Mouse (Mus musculus) MEL (cell line): ENCODE measurements around the gene Otoa. TPM values are rescaled to one million over a fixed set of nuclear protein-coding genes. Genes with fewer than 3 reads are reported as not detected.

Experiments used
- DNase-seq: peaks from one replicate; pipeline ENCODE4 v3.0.0; 2011; ENCODE audit warnings: low read depth, low spot score
- H3K27ac ChIP-seq: 2 replicates; pipeline ENCODE4 v1.5.1; 2012; ENCODE audit warnings: low read depth, mild to moderate bottlenecking, control low read depth, low read length, moderate library complexity; ENCODE audit not compliant: control insufficient read depth
- H3K27me3 ChIP-seq, 2 experiments: fragments of 150-350 bp in 1 of 2; sonication (generic) in 1 of 2; 2 replicates each; pipeline ENCODE4 v1.6.1; 2012; ENCODE audit warnings: low read length in 2 of 2, mild to moderate bottlenecking in 2 of 2, improper control_type of control experiment in 1 of 2, moderate library complexity in 1 of 2; ENCODE audit not compliant: insufficient read depth in 2 of 2, control insufficient read depth in 1 of 2
- H3K36me3 ChIP-seq, 2 experiments: 2 replicates each; pipeline ENCODE4 v1.6.1; 2012 to 2014; ENCODE audit warnings: low read length in 2 of 2, improper control_type of control experiment in 1 of 2, inconsistent platforms in 1 of 2, mild to moderate bottlenecking in 1 of 2; ENCODE audit not compliant: insufficient read depth in 2 of 2, control insufficient read depth in 1 of 2
- H3K4me1 ChIP-seq, 2 experiments: fragments of 150-350 bp in 1 of 2; sonication (generic) in 1 of 2; 2 replicates each; pipeline ENCODE4 v1.6.1; 2012; ENCODE audit warnings: low read length in 2 of 2, improper control_type of control experiment in 1 of 2, mild to moderate bottlenecking in 1 of 2; ENCODE audit not compliant: insufficient read depth in 2 of 2, control insufficient read depth in 1 of 2
- H3K4me3 ChIP-seq, 2 experiments: fragments of 150-350 bp in 1 of 2; sonication (generic) in 1 of 2; 2 replicates each; pipeline ENCODE4 v1.5.1; 2012; ENCODE audit warnings: low read depth in 2 of 2, low read length in 2 of 2, mild to moderate bottlenecking in 2 of 2, moderate library complexity in 2 of 2, control low read depth in 1 of 2, improper control_type of control experiment in 1 of 2; ENCODE audit not compliant: control insufficient read depth in 1 of 2, insufficient read depth in 1 of 2
- H3K79me2 ChIP-seq: 2 replicates; pipeline ENCODE4 v1.6.1; 2012; ENCODE audit warnings: mild to moderate bottlenecking, low read length, moderate library complexity; ENCODE audit not compliant: control insufficient read depth, poor library complexity, insufficient read depth
- H3K9ac ChIP-seq: 2 replicates; pipeline ENCODE4 v1.6.1; 2012; ENCODE audit warnings: low read depth, mild to moderate bottlenecking, control low read depth, low read length, moderate library complexity; ENCODE audit not compliant: control insufficient read depth, poor library complexity, severe bottlenecking
- H3K9me3 ChIP-seq: fragments of 150-350 bp; sonication (generic); replicated peaks from 2 replicates; pipeline ENCODE4 v1.6.1; 2012; ENCODE audit warnings: mild to moderate bottlenecking, low read length, improper control_type of control experiment, moderate library complexity; ENCODE audit not compliant: insufficient read depth
- BHLHE40 ChIP-seq: IDR thresholded peaks from 2 replicates; pipeline ENCODE4 v1.6.1; 2012; ENCODE audit warnings: low read depth, mild to moderate bottlenecking, inconsistent platforms, low read length, improper control_type of control experiment, borderline replicate concordance
- CHD1 ChIP-seq: IDR thresholded peaks from 2 replicates; pipeline ENCODE4 v1.6.1; 2012; ENCODE audit warnings: low read depth, mild to moderate bottlenecking, inconsistent platforms, low read length, improper control_type of control experiment
- E2F4 ChIP-seq: IDR thresholded peaks from 2 replicates; pipeline ENCODE4 v1.6.1; 2011; ENCODE audit warnings: low read depth, low read length, improper control_type of control experiment, borderline replicate concordance
- ELF1 ChIP-seq: IDR thresholded peaks from 2 replicates; pipeline ENCODE4 v1.6.1; 2014; ENCODE audit warnings: low read depth, mild to moderate bottlenecking, inconsistent platforms, low read length, improper control_type of control experiment, moderate library complexity
- EP300 ChIP-seq, 2 experiments: IDR thresholded peaks; 2 replicates each; pipeline ENCODE4 v1.6.1; 2011; ENCODE audit warnings: improper control_type of control experiment in 2 of 2, low read length in 2 of 2, low read depth in 1 of 2, mild to moderate bottlenecking in 1 of 2
- ETS1 ChIP-seq: IDR thresholded peaks from 2 replicates; pipeline ENCODE4 v1.6.1; 2012; ENCODE audit warnings: low read depth, mild to moderate bottlenecking, inconsistent platforms, low read length, improper control_type of control experiment, moderate library complexity
- GABPA ChIP-seq: IDR thresholded peaks from 2 replicates; pipeline ENCODE4 v1.6.1; 2012; ENCODE audit warnings: low read depth, mild to moderate bottlenecking, inconsistent platforms, low read length, improper control_type of control experiment, moderate library complexity
- GATA1 ChIP-seq: IDR thresholded peaks from 2 replicates; pipeline ENCODE4 v1.6.1; 2011; ENCODE audit warnings: low read depth, low read length, improper control_type of control experiment
- HCFC1 ChIP-seq: IDR thresholded peaks from 2 replicates; pipeline ENCODE4 v1.6.1; 2012; ENCODE audit warnings: low read depth, mild to moderate bottlenecking, inconsistent platforms, low read length, improper control_type of control experiment, moderate library complexity
- KAT2A ChIP-seq: conservative IDR thresholded peaks from 2 replicates; pipeline ENCODE4 v1.6.1; 2012; ENCODE audit warnings: low read depth, low read length, improper control_type of control experiment, inconsistent platforms
- MAFK ChIP-seq: IDR thresholded peaks from 2 replicates; pipeline ENCODE4 v1.6.1; 2011; ENCODE audit warnings: low read depth, mild to moderate bottlenecking, low read length, improper control_type of control experiment, borderline replicate concordance
- MAX ChIP-seq: IDR thresholded peaks from 2 replicates; pipeline ENCODE4 v1.6.1; 2011; ENCODE audit warnings: low read length, improper control_type of control experiment
- MAZ ChIP-seq: IDR thresholded peaks from 2 replicates; pipeline ENCODE4 v1.6.1; 2012; ENCODE audit warnings: low read depth, mild to moderate bottlenecking, inconsistent platforms, low read length, improper control_type of control experiment
- MXI1 ChIP-seq: IDR thresholded peaks from 2 replicates; pipeline ENCODE4 v1.6.1; 2011; ENCODE audit warnings: mild to moderate bottlenecking, low read depth, low read length, improper control_type of control experiment
- MYB ChIP-seq: IDR thresholded peaks from 2 replicates; pipeline ENCODE4 v1.6.1; 2011; ENCODE audit warnings: mild to moderate bottlenecking, low read depth, low read length, improper control_type of control experiment
- NELFE ChIP-seq: IDR thresholded peaks from 2 replicates; pipeline ENCODE4 v1.6.1; 2011; ENCODE audit warnings: low read depth, low read length, improper control_type of control experiment
- NRF1 ChIP-seq: IDR thresholded peaks from 2 replicates; pipeline ENCODE4 v1.6.1; 2014; ENCODE audit warnings: low read depth, mild to moderate bottlenecking, inconsistent platforms, low read length, improper control_type of control experiment, moderate library complexity; ENCODE audit not compliant: poor library complexity, insufficient read depth, severe bottlenecking
- POLR2A ChIP-seq, 2 experiments: IDR thresholded peaks; 2 replicates each; pipeline ENCODE4 v1.6.1; 2011 to 2012; ENCODE audit warnings: low read length in 2 of 2, mild to moderate bottlenecking in 2 of 2, control low read depth in 1 of 2, improper control_type of control experiment in 1 of 2, low read depth in 1 of 2, moderate library complexity in 1 of 2; ENCODE audit not compliant: control insufficient read depth in 1 of 2, insufficient read depth in 1 of 2, poor library complexity in 1 of 2
- POLR2AphosphoS2 ChIP-seq: IDR thresholded peaks from 2 replicates; pipeline ENCODE4 v1.6.1; 2011; ENCODE audit warnings: low read length, improper control_type of control experiment
- RAD21 ChIP-seq: IDR thresholded peaks from 2 replicates; pipeline ENCODE4 v1.6.1; 2011; ENCODE audit warnings: mild to moderate bottlenecking, low read depth, low read length, improper control_type of control experiment
- RCOR1 ChIP-seq: IDR thresholded peaks from 2 replicates; pipeline ENCODE4 v1.6.1; 2012; ENCODE audit warnings: low read depth, mild to moderate bottlenecking, inconsistent platforms, low read length, improper control_type of control experiment
- SIN3A ChIP-seq: IDR thresholded peaks from 2 replicates; pipeline ENCODE4 v1.6.1; 2012; ENCODE audit warnings: low read length, improper control_type of control experiment, inconsistent platforms
- SMC3 ChIP-seq: IDR thresholded peaks from 2 replicates; pipeline ENCODE4 v1.6.1; 2011; ENCODE audit warnings: low read depth, low read length, improper control_type of control experiment
- TAL1 ChIP-seq: IDR thresholded peaks from 2 replicates; pipeline ENCODE4 v1.6.1; 2012; ENCODE audit warnings: mild to moderate bottlenecking, inconsistent platforms, low read length, moderate library complexity, mixed read lengths
- TBP ChIP-seq: IDR thresholded peaks from 2 replicates; pipeline ENCODE4 v1.8.0; 2011; ENCODE audit warnings: low read depth, low read length, improper control_type of control experiment
- TCF12 ChIP-seq: IDR thresholded peaks from 2 replicates; pipeline ENCODE4 v1.6.1; 2014; ENCODE audit warnings: low read depth, mild to moderate bottlenecking, inconsistent platforms, low read length, improper control_type of control experiment, moderate library complexity
- USF1 ChIP-seq: IDR thresholded peaks from 2 replicates; pipeline ENCODE4 v1.6.1; 2014; ENCODE audit warnings: low read depth, mild to moderate bottlenecking, inconsistent platforms, low read length, improper control_type of control experiment, moderate library complexity
- USF2 ChIP-seq, 2 experiments: IDR thresholded peaks; 2 replicates each; pipeline ENCODE4 v1.6.1; 2011 to 2012; ENCODE audit warnings: improper control_type of control experiment in 2 of 2, low read length in 2 of 2, borderline replicate concordance in 1 of 2, inconsistent platforms in 1 of 2, low read depth in 1 of 2, mild to moderate bottlenecking in 1 of 2; ENCODE audit not compliant: insufficient read depth in 1 of 2
- ZKSCAN1 ChIP-seq: IDR thresholded peaks from 2 replicates; pipeline ENCODE4 v1.6.1; 2012; ENCODE audit warnings: low read depth, mild to moderate bottlenecking, inconsistent platforms, low read length, improper control_type of control experiment, moderate library complexity
- ZMIZ1 ChIP-seq: IDR thresholded peaks from 2 replicates; pipeline ENCODE4 v1.6.1; 2012; ENCODE audit warnings: low read depth, mild to moderate bottlenecking, inconsistent platforms, low read length, improper control_type of control experiment, moderate library complexity
- polyA plus RNA-seq, 2 experiments: library from polyadenylated mRNA; stranded (reverse) in 1 of 2; unstranded in 1 of 2; fragments of >175 nt in 1 of 2; fragments of >200 nt in 1 of 2; gene quantifications; 2 replicates each; pipeline versions ENCODE4 v1.2.1 to v1.2.4; 2012; ENCODE audit warnings: low replicate concordance in 2 of 2, low read depth in 1 of 2; ENCODE audit not compliant: insufficient read length in 2 of 2, insufficient read depth in 1 of 2, missing spikeins in 1 of 2
- total RNA-seq: library from RNA; depleted of rRNA; stranded (reverse); fragments of 300-350 nt; gene quantifications from 2 replicates; pipeline ENCODE4 v1.2.3, GENCODE M21; 2012

Otoa gene
- total and polyA plus RNA-seq, 3 experiments = 0.04 to 0.23 TPM; not detected in 1

GRCm38 (mm10) chr7:121111321-121111720 lies 29.9 kb downstream of the Otoa start:
- TF ChIP-seq HCFC1 = no peak
- TF ChIP-seq SIN3A = no peak
- no peak for TF ChIP-seq ETS1
- no peak for TF ChIP-seq USF2 (IDR thresholded peaks at IDR 0.05; ENCODE audit: borderline replicate concordance in 1 of 2, insufficient read depth in 1 of 2, low read depth in 1 of 2, low read length in 2 of 2)
- no peak for TF ChIP-seq GABPA
- no peak for TF ChIP-seq ZKSCAN1
- TF ChIP-seq POLR2AphosphoS2 = no peak
- TF ChIP-seq KAT2A = no peak
- TF ChIP-seq MAX = no peak
- TF ChIP-seq MXI1 = no peak
- no peak for TF ChIP-seq MYB
- no peak for TF ChIP-seq EP300 (IDR thresholded peaks at IDR 0.05; ENCODE audit: low read depth in 1 of 2, low read length in 2 of 2)
- TF ChIP-seq USF1 = no peak
- no peak for TF ChIP-seq ELF1
- no peak overlapping the region for H3K9ac ChIP-seq
- H3K79me2 ChIP-seq = no peaks in the 10 kb centered on the region
- no peak overlapping the region for H3K27ac ChIP-seq
- no peak overlapping the region for H3K4me3 ChIP-seq
- no peaks in the 10 kb centered on the region for H3K9me3 ChIP-seq
- no peak for DNase-seq
- peaks cover 6 to 7% of the 10 kb centered on the region in 2 experiments for H3K4me1 ChIP-seq
- H3K27me3 ChIP-seq = 0 out of 4 replicates have a peak, but pooled peaks cover 0 to 1% of the 10 kb centered on the region in 2 experiments
- peaks cover 0 to 7% of the 10 kb centered on the region in 2 experiments; a peak in 2 of 4 replicates for H3K36me3 ChIP-seq

- DNase-seq = peak; percentile 43
- Histone ChIP-seq H3K9me3 (no peaks in the 10 kb centered on the region), H3K27ac (no peak overlapping the region)
- TF ChIP-seq POLR2A (IDR thresholded peaks at IDR 0.05; ENCODE audit: control insufficient read depth in 1 of 2, insufficient read depth in 1 of 2, low read depth in 1 of 2, low read length in 2 of 2, poor library complexity in 1 of 2) (no peak), MAFK (no peak), MAX (no peak), ELF1 (no peak), MYB (no peak), CHD1 (no peak), SMC3 (no peak), TAL1 (peak; percentile 29; the same call in 1 of the 2 replicates), E2F4 (no peak), MAZ (no peak), NRF1 (no peak), TCF12 (peak; percentile 84), HCFC1 (no peak), ZMIZ1 (no peak), TBP (no peak), GATA1 (peak; percentile 81), EP300 (IDR thresholded peaks at IDR 0.05; ENCODE audit: low read depth in 1 of 2, low read length in 2 of 2) (peak; percentile 66 to 75), GABPA (no peak), POLR2AphosphoS2 (no peak), KAT2A (no peak), RCOR1 (no peak), USF2 (IDR thresholded peaks at IDR 0.05; ENCODE audit: borderline replicate concordance in 1 of 2, insufficient read depth in 1 of 2, low read depth in 1 of 2, low read length in 2 of 2) (no peak), RAD21 (no peak), BHLHE40 (peak; percentile 55; the same call in 1 of the 2 replicates), NELFE (no peak), ETS1 (peak; percentile 32; the same call in 1 of the 2 replicates)
These were observed 30.3 kb downstream of the Otoa start for GRCm38 (mm10) chr7:121111762-121112161.

More at GRCm38 (mm10) chr7:121111762-121112161, 30.3 kb downstream of the Otoa start:
- Histone ChIP-seq H3K4me3 (no peak overlapping the region), H3K4me1 (peaks cover 6 to 7% of the 10 kb centered on the region in 2 experiments), H3K27me3 (0 out of 4 replicates have a peak, but pooled peaks cover 0 to under 1% of the 10 kb centered on the region in 2 experiments), H3K9ac (no peak overlapping the region), H3K36me3 (peaks cover 0 to 7% of the 10 kb centered on the region in 2 experiments; a peak in 2 of 4 replicates), H3K79me2 (no peaks in the 10 kb centered on the region)
